Mouse (Mus musculus): ENCODE data around the gene Capg. TPM values are rescaled to one million over a fixed set of nuclear protein-coding genes. Genes with fewer than 3 reads are reported as not detected.
A peak's percentile ranks its signal among the peaks of the same experiment; 100 is the strongest.

The Capg gene
- 115 and 129 TPM in 2 replicates for polyA plus RNA-seq (2012; rRNA removed)

GRCm38 (mm10) chr6:72544283-72544987 is at the start of gene Capg:
Gene Capg (plus strand): TSS chr6:72544391.
- peak; percentile 65 for DNase-seq (ENCODE audit: low spot score)

- DNase-seq (ENCODE audit: low spot score), result no peak
Observed at GRCm38 (mm10) chr6:72498950-72499349, 45.2 kb upstream of the Capg start.

GRCm38 (mm10) chr6:72503309-72503708 is 40.9 kb upstream of the Capg start:
- no peak for DNase-seq (ENCODE audit: low spot score)

- DNase-seq (ENCODE audit: low spot score), result no peak
Observed at GRCm38 (mm10) chr6:72503939-72504338, 40.3 kb upstream of the Capg start.

- no peak for DNase-seq (ENCODE audit: low spot score)
Observed at GRCm38 (mm10) chr6:72506104-72506503, 38.1 kb upstream of the Capg start.

GRCm38 (mm10) chr6:72508596-72508995 is 35.6 kb upstream of the Capg start:
- DNase-seq (ENCODE audit: low spot score), result no peak

- DNase-seq (ENCODE audit: low spot score), result no peak
Observed at GRCm38 (mm10) chr6:72509872-72510435, 34.2 kb upstream of the Capg start.

GRCm38 (mm10) chr6:72510686-72511421 is 33.3 kb upstream of the Capg start:
- DNase-seq (ENCODE audit: low spot score), result no peak

GRCm38 (mm10) chr6:72512386-72513070 is 31.7 kb upstream of the Capg start:
- peak; percentile 84 for DNase-seq (ENCODE audit: low spot score)

- DNase-seq (ENCODE audit: low spot score), result no peak
Observed at GRCm38 (mm10) chr6:72513071-72513440, 31.1 kb upstream of the Capg start.

GRCm38 (mm10) chr6:72515644-72516043 is 28.5 kb upstream of the Capg start:
- DNase-seq (ENCODE audit: low spot score), result no peak

- DNase-seq (ENCODE audit: low spot score), result no peak
Observed at GRCm38 (mm10) chr6:72518842-72519241, 25.3 kb upstream of the Capg start.

- no peak for DNase-seq (ENCODE audit: low spot score)
Observed at GRCm38 (mm10) chr6:72519303-72519702, 24.9 kb upstream of the Capg start.

GRCm38 (mm10) chr6:72519892-72520663 is 24.1 kb upstream of the Capg start:
- DNase-seq (ENCODE audit: low spot score), result no peak

- no peak for DNase-seq (ENCODE audit: low spot score)
Observed at GRCm38 (mm10) chr6:72520904-72521303, 23.3 kb upstream of the Capg start.

GRCm38 (mm10) chr6:72521607-72522006 is 22.6 kb upstream of the Capg start, which contains the start of gene Sh2d6:
Gene Sh2d6 (minus strand): TSS chr6:72521707.
- DNase-seq (ENCODE audit: low spot score), result no peak

GRCm38 (mm10) chr6:72522288-72522687 is 21.9 kb upstream of the Capg start:
- DNase-seq (ENCODE audit: low spot score), result no peak

- DNase-seq (ENCODE audit: low spot score), result no peak
Observed at GRCm38 (mm10) chr6:72523222-72523621, 21.0 kb upstream of the Capg start.

- DNase-seq (ENCODE audit: low spot score), result no peak
Observed at GRCm38 (mm10) chr6:72524160-72524559, 20.0 kb upstream of the Capg start.

GRCm38 (mm10) chr6:72527070-72527469 is 17.1 kb upstream of the Capg start:
- no peak for DNase-seq (ENCODE audit: low spot score)

- DNase-seq (ENCODE audit: low spot score), result no peak
Observed at GRCm38 (mm10) chr6:72528410-72529151, 15.6 kb upstream of the Capg start.
